Mouse (Mus musculus): ENCODE data around the gene Krcc1.

The Krcc1 gene

GRCm38 (mm10) chr6:71271389-71272315 is at the start of gene Krcc1:
Gene Krcc1 (plus strand): TSS chr6:71271677.
- peak; percentile 96 to 98 for DNase-seq (ENCODE audit: low spot score in 2 of 2)

- DNase-seq (ENCODE audit: low spot score in 2 of 2): no peak
Observed at GRCm38 (mm10) chr6:71224184-71224943, 47.1 kb upstream of the Krcc1 start.

- no peak for DNase-seq (ENCODE audit: low spot score in 2 of 2)
Observed at GRCm38 (mm10) chr6:71226544-71226943, 44.9 kb upstream of the Krcc1 start.

- DNase-seq (ENCODE audit: low spot score in 2 of 2): no peak
Observed at GRCm38 (mm10) chr6:71227157-71227770, 44.2 kb upstream of the Krcc1 start.

GRCm38 (mm10) chr6:71235121-71235520 is 36.4 kb upstream of the Krcc1 start:
- no peak for DNase-seq (ENCODE audit: low spot score in 2 of 2)

- DNase-seq (ENCODE audit: low spot score in 2 of 2): no peak
Observed at GRCm38 (mm10) chr6:71235944-71236343, 35.5 kb upstream of the Krcc1 start.

- DNase-seq (ENCODE audit: low spot score in 2 of 2): no peak
Observed at GRCm38 (mm10) chr6:71236506-71236905, 35.0 kb upstream of the Krcc1 start.

- no peak for DNase-seq (ENCODE audit: low spot score in 2 of 2)
Observed at GRCm38 (mm10) chr6:71237031-71237431, 34.4 kb upstream of the Krcc1 start.

- DNase-seq (ENCODE audit: low spot score in 2 of 2): no peak
Observed at GRCm38 (mm10) chr6:71239069-71239750, 32.3 kb upstream of the Krcc1 start.

GRCm38 (mm10) chr6:71240831-71241230 is 30.6 kb upstream of the Krcc1 start:
- no peak for DNase-seq (ENCODE audit: low spot score in 2 of 2)

- peak in 1 of 2 experiments; percentile 43 for DNase-seq (ENCODE audit: low spot score in 2 of 2)
Observed at GRCm38 (mm10) chr6:71242811-71243210, 28.7 kb upstream of the Krcc1 start.

- no peak for DNase-seq (ENCODE audit: low spot score in 2 of 2)
Observed at GRCm38 (mm10) chr6:71243258-71243657, 28.2 kb upstream of the Krcc1 start.

- DNase-seq (ENCODE audit: low spot score in 2 of 2): no peak
Observed at GRCm38 (mm10) chr6:71248420-71248819, 23.1 kb upstream of the Krcc1 start.

- no peak for DNase-seq (ENCODE audit: low spot score in 2 of 2)
Observed at GRCm38 (mm10) chr6:71249615-71250014, 21.9 kb upstream of the Krcc1 start.

- DNase-seq (ENCODE audit: low spot score in 2 of 2): no peak
Observed at GRCm38 (mm10) chr6:71250951-71251350, 20.5 kb upstream of the Krcc1 start.

- DNase-seq (ENCODE audit: low spot score in 2 of 2): no peak
Observed at GRCm38 (mm10) chr6:71254456-71254855, 17.0 kb upstream of the Krcc1 start.

GRCm38 (mm10) chr6:71256166-71256565 is 15.3 kb upstream of the Krcc1 start:
- no peak for DNase-seq (ENCODE audit: low spot score in 2 of 2)

GRCm38 (mm10) chr6:71257375-71257774 is 14.1 kb upstream of the Krcc1 start:
- DNase-seq (ENCODE audit: low spot score in 2 of 2): no peak

GRCm38 (mm10) chr6:71258562-71258961 is 12.9 kb upstream of the Krcc1 start:
- DNase-seq (ENCODE audit: low spot score in 2 of 2): no peak

GRCm38 (mm10) chr6:71259166-71259565 is 12.3 kb upstream of the Krcc1 start:
- DNase-seq (ENCODE audit: low spot score in 2 of 2): no peak

- DNase-seq (ENCODE audit: low spot score in 2 of 2): no peak
Observed at GRCm38 (mm10) chr6:71260051-71260640, 11.3 kb upstream of the Krcc1 start.

All from urinary bladder, postnatal 4 days (tissue).